Mouse (Mus musculus) layer of hippocampus, postnatal 10 days (tissue): ENCODE measurements around the gene Nol6. TPM values are rescaled to one million over a fixed set of nuclear protein-coding genes. Genes with fewer than 3 reads are reported as not detected.
"Not testable (repeated sequence)": the region's sequence is repeated elsewhere in the genome, so short reads cannot be mapped to it uniquely, and the experiment has no call there.

Experiments
- DNase-seq, 2 experiments: peaks; one replicate each; pipeline ENCODE4 v3.0.0; 2021; ENCODE audit warnings: low spot score in 2 of 2
- total RNA-seq, 2 experiments: library from RNA; stranded (reverse); gene quantifications; 2 replicates each; pipeline ENCODE4 v1.2.3; 2021

The Nol6 gene
- total RNA-seq, 2 experiments from 2014 or later: 86.2 to 87.7 TPM

- no peak for DNase-seq
These were observed 37.3 kb downstream of the Nol6 start for GRCm38 (mm10) chr4:41086947-41087346.

GRCm38 (mm10) chr4:41084819-41085218, 39.4 kb downstream of the Nol6 start:
- no peak for DNase-seq

- DNase-seq: not testable (repeated sequence)
These were observed 41.5 kb downstream of the Nol6 start for GRCm38 (mm10) chr4:41082803-41083202.

GRCm38 (mm10) chr4:41081733-41082132, 42.5 kb downstream of the Nol6 start:
- DNase-seq: no peak

- DNase-seq: no peak
These were observed 45.5 kb downstream of the Nol6 start for GRCm38 (mm10) chr4:41078726-41079125.

GRCm38 (mm10) chr4:41074461-41074860, 49.8 kb downstream of the Nol6 start:
- no peak for DNase-seq

GRCm38 (mm10) chr4:41073008-41073817, 51.0 kb downstream of the Nol6 start:
- DNase-seq: no peak

- DNase-seq: no peak
These were observed 52.5 kb downstream of the Nol6 start for GRCm38 (mm10) chr4:41071500-41072429.

- no peak for DNase-seq
These were observed 59.1 kb downstream of the Nol6 start for GRCm38 (mm10) chr4:41065196-41065595.

Other genes starting within 250 kb of the Nol6 start
- not detected for gene Spink4, start 204.4 kb downstream of the Nol6 start, total RNA-seq
- 100 to 1,000 TPM; 163 to 170 TPM for gene Bag1, start 176.2 kb downstream of the Nol6 start, total RNA-seq
- 10 to 100 TPM; 71.9 to 75.3 TPM for gene Chmp5, start 176.0 kb downstream of the Nol6 start, total RNA-seq
- 10 to 100 TPM; 61.5 to 64.2 TPM for gene Nfx1, start 153.5 kb downstream of the Nol6 start, total RNA-seq
- gene Aqp7, start 76.3 kb downstream of the Nol6 start, total RNA-seq: under 1 TPM in 1 of 2 experiments, not detected in 1; 0.20 TPM
- under 1 TPM in 1 of 2 experiments, not detected in 1; 0.67 TPM for gene Aqp3, start 26.3 kb downstream of the Nol6 start, total RNA-seq
- 10 to 100 TPM; 84.2 to 84.4 TPM for gene Ube2r2, start 11.3 kb upstream of the Nol6 start, total RNA-seq
- gene Ubap2, start 150.7 kb upstream of the Nol6 start, total RNA-seq: 10 to 100 TPM; 46.7 to 57.3 TPM
- 10 to 100 TPM; 51.4 to 53.2 TPM for gene Dcaf12, start 190.4 kb upstream of the Nol6 start, total RNA-seq
- 10 to 100 TPM; 43.1 to 54.6 TPM for gene Ubap1, start 224.5 kb upstream of the Nol6 start, total RNA-seq